Mouse (Mus musculus) liver, adult 2 months (tissue): ENCODE data around the gene Nbas. TPM values are rescaled to one million over a fixed set of nuclear protein-coding genes. Genes with fewer than 3 reads are reported as not detected.

ENCODE experiments used
- DNase-seq: peaks from one replicate; pipeline ENCODE4 v3.0.0-alpha.2; 2011; ENCODE audit warnings: low read depth, low spot score; ENCODE audit errors: extremely low read depth
- H3K27ac ChIP-seq: fragments of 200-500 bp; replicated peaks from 2 replicates; pipeline ENCODE4 v1.5.1; 2012; ENCODE audit warnings: low read depth, mild to moderate bottlenecking, control low read depth, inconsistent platforms, low read length; ENCODE audit not compliant: insufficient read depth
- H3K27me3 ChIP-seq: fragments of 200-500 bp; 2 replicates; pipeline ENCODE4 v1.6.1; 2012; ENCODE audit warnings: mild to moderate bottlenecking, moderate library complexity, low read length, inconsistent platforms; ENCODE audit not compliant: control insufficient read depth, insufficient read depth
- H3K36me3 ChIP-seq: fragments of 200-500 bp; 2 replicates; pipeline ENCODE4 v1.6.1; 2012; ENCODE audit warnings: low read length, inconsistent platforms; ENCODE audit not compliant: control insufficient read depth, insufficient read depth
- H3K4me1 ChIP-seq: fragments of 200-500 bp; 2 replicates; pipeline ENCODE4 v1.6.1; 2011; ENCODE audit warnings: low read length; ENCODE audit not compliant: control insufficient read depth, insufficient read depth
- H3K4me3 ChIP-seq: fragments of 200-500 bp; 2 replicates; pipeline ENCODE4 v1.5.1; 2011; ENCODE audit warnings: low read depth, mild to moderate bottlenecking, control low read depth, low read length, moderate library complexity; ENCODE audit not compliant: insufficient read depth
- H3K79me2 ChIP-seq: fragments of 200-500 bp; 2 replicates; pipeline ENCODE4 v1.6.1; 2012; ENCODE audit warnings: inconsistent platforms, mild to moderate bottlenecking, low read length, moderate library complexity; ENCODE audit not compliant: control insufficient read depth, insufficient read depth
- H3K9ac ChIP-seq: fragments of 200-500 bp; 2 replicates; pipeline ENCODE4 v1.6.1; 2012; ENCODE audit warnings: low read depth, mild to moderate bottlenecking, control low read depth, inconsistent platforms, low read length
- CTCF ChIP-seq: fragments of 200-500 bp; IDR thresholded peaks from 2 replicates; pipeline ENCODE4 v1.5.1; 2011; ENCODE audit warnings: low read depth, low read length, control low read depth
- POLR2A ChIP-seq: fragments of 200-500 bp; IDR thresholded peaks from 2 replicates; pipeline ENCODE4 v1.6.1; 2011; ENCODE audit warnings: low read length, control low read depth; ENCODE audit not compliant: insufficient read depth; ENCODE audit errors: extremely low read depth
- WGBS: fragments of 180-500 bp; shearing (Covaris S2); methylation state at CpG from one replicate; pipeline ENCODE4 v1.1.7; 2018; 5-methylcytosine and 5-hydroxymethylcytosine counted together
- polyA plus RNA-seq: library from polyadenylated mRNA; depleted of rRNA; stranded (reverse); fragments of >200 nt; gene quantifications from 2 replicates; pipeline ENCODE4 v1.2.3, GENCODE M21; 2012
- total RNA-seq: library from RNA; depleted of rRNA; stranded (reverse); fragments of >200 nt; gene quantifications from 2 replicates; pipeline ENCODE4 v1.2.3, GENCODE M21; 2014

Gene Nbas
- total and polyA plus RNA-seq, 2 experiments, result 10.7 to 21.8 TPM

- Histone ChIP-seq H3K36me3 (peaks cover 12% of the 10 kb centered on the region), H3K4me1 (no peaks in the 10 kb centered on the region), H3K79me2 (no peaks in the 10 kb centered on the region), H3K27me3 (no peaks in the 10 kb centered on the region), H3K27ac (no peak overlapping the region), H3K4me3 (no peak overlapping the region), H3K9ac (no peak overlapping the region)
- 82% methylated on average over 2 of the region's 2 CpGs for WGBS
- no peak for TF ChIP-seq POLR2A
- no peak for TF ChIP-seq CTCF
- no peak for DNase-seq
These were observed 183.1 kb downstream of the Nbas start for GRCm38 (mm10) chr12:13452050-13452449.

GRCm38 (mm10) chr12:13460223-13460853 lies 191.4 kb downstream of the Nbas start:
- Histone ChIP-seq H3K4me3 (no peak overlapping the region), H3K4me1 (no peaks in the 10 kb centered on the region)
- WGBS, result 87% methylated on average over 6 of the region's 6 CpGs

DNA sequence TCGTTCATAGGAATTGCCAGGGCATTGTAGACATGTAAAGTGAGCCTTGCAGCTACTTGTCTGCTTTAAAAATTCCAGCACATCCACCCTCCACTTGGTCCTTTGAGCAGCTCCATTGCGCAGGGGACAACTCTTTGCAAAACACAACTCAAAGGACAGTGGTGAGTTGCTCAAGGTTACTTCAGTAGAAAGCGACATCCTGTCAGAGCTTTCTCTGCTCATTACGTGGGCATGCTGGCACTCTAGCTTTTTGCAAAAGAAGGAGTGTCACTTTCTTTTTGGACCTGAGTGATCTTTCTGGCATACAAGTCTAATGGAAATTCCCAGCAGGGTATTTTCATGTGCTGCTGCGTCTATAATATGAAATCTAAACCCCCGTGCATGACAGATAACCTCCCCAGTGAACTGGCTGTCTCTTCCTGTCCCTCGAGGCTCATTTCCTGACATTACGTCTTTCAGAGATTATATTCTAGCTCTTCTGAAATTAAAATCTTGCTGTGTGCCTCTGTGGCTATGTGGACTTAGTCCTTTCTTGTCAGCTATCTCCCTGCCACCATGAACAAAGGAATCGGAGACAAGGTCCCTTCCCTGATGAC lies 192.7 kb downstream of the Nbas start:
- Histone ChIP-seq H3K79me2 (no peaks in the 10 kb centered on the region), H3K4me1 (no peaks in the 10 kb centered on the region), H3K27me3 (no peaks in the 10 kb centered on the region), H3K9ac (no peak overlapping the region), H3K4me3 (no peak overlapping the region), H3K27ac (no peak overlapping the region), H3K36me3 (peaks cover 10% of the 10 kb centered on the region)
- TF ChIP-seq POLR2A (no peak), CTCF (no peak)
- WGBS, result 82% methylated on average over 9 of the region's 9 CpGs
- no peak for DNase-seq

More at GRCm38 (mm10) chr12:13460223-13460853, 191.4 kb downstream of the Nbas start:
- Histone ChIP-seq H3K79me2 (no peaks in the 10 kb centered on the region), H3K27me3 (no peaks in the 10 kb centered on the region), H3K27ac (no peak overlapping the region), H3K36me3 (peaks cover 10% of the 10 kb centered on the region), H3K9ac (no peak overlapping the region)
- no peak for DNase-seq
- TF ChIP-seq POLR2A, result no peak
- no peak for TF ChIP-seq CTCF

DNA sequence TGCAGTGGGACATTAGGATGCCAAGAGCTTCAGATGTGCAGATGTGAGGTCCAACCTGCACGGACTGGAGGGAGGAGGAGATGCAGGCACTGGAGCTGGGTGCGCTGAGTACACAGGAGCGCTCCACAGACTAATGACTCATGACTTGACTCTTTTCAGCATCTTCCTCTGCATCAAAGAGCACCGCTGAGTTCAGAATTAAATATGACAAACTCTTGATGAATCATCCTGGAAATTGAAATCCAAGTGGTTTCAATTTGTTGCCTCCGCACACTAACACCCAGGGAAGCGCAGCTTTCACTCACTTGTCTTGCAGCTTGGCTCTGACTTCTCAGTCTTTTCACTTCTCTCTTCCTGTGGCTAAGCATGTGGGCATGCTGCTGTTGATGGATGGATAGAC lies 193.5 kb downstream of the Nbas start:
- H3K4me1 ChIP-seq, result no peaks in the 10 kb centered on the region
- no peak overlapping the region for H3K4me3 ChIP-seq
- H3K79me2 ChIP-seq, result no peaks in the 10 kb centered on the region
- no peak overlapping the region for H3K27ac ChIP-seq
- 88% methylated on average over 6 of the region's 6 CpGs for WGBS
- peaks cover 7% of the 10 kb centered on the region for H3K36me3 ChIP-seq
- no peak for DNase-seq
- TF ChIP-seq CTCF (no peak), POLR2A (no peak)
- H3K9ac ChIP-seq, result no peak overlapping the region
- no peaks in the 10 kb centered on the region for H3K27me3 ChIP-seq

- no peak for DNase-seq
- Histone ChIP-seq H3K36me3 (no peaks in the 10 kb centered on the region), H3K79me2 (no peaks in the 10 kb centered on the region), H3K9ac (no peak overlapping the region), H3K27me3 (no peaks in the 10 kb centered on the region), H3K4me3 (no peak overlapping the region), H3K27ac (no peak overlapping the region), H3K4me1 (no peaks in the 10 kb centered on the region)
- 90% methylated on average over 2 of the region's 2 CpGs for WGBS
- no peak for TF ChIP-seq POLR2A
- TF ChIP-seq CTCF, result no peak
These were observed 196.6 kb downstream of the Nbas start for GRCm38 (mm10) chr12:13465554-13465953.

DNA sequence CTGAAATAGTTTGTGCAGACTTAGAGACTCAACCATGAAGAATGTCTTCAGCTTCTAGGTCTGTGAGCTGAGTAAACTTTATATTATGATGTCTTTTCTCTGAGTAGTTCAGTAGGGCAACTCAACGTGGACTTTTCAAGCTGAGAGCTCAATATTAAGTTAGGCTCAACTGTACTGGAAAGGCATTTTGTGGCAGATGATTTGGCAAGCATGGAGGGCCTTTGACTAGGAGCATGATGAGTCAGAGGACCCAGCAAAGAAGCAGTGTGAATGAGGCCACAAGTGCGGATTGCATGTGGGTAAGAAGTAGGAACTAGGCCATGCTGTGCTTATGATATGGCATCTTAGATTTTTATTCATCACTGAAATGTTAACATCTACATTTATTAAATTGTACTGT lies 205.9 kb downstream of the Nbas start:
- H3K9ac ChIP-seq, result no peak overlapping the region
- no peak overlapping the region for H3K4me3 ChIP-seq
- no peak for DNase-seq
- TF ChIP-seq POLR2A (no peak), CTCF (no peak)
- no peaks in the 10 kb centered on the region for H3K27me3 ChIP-seq
- H3K79me2 ChIP-seq, result no peaks in the 10 kb centered on the region
- 94% methylated on average over 2 of the region's 2 CpGs for WGBS
- H3K27ac ChIP-seq, result no peak overlapping the region
- peaks cover 19% of the 10 kb centered on the region; the same call in 1 of the 2 replicates for H3K36me3 ChIP-seq
- H3K4me1 ChIP-seq, result no peaks in the 10 kb centered on the region
